Mouse (Mus musculus): ENCODE measurements at regions not wholly inside any gene's neighbourhood (a gene's known extent, or its start where the extent isn't known, plus 50 kb on each side); places are given as distances from the start of the nearest gene placed in this dataset.

DNA sequence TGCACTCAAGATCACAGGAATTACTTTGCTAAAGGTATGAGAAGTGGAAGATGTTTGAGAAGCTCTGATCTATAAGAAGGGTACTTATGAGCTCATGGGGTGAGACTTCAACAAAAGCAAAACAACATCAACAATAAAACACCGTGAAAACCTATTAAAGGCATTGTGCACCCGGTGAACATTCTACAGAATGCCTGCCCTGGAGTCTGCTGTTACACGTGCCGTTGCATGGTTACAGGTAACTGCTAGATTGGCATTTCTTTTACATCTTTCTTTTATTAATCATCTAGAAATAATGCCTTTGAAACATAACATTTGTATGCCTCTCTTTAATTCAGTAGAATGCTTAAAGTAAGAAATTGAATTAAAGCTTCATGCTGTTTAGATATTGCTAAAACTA is 661.0 kb downstream of the Pcdh18 start:
- ATAC-seq (replicated peaks; ENCODE audit: poor library complexity): no peak

DNA sequence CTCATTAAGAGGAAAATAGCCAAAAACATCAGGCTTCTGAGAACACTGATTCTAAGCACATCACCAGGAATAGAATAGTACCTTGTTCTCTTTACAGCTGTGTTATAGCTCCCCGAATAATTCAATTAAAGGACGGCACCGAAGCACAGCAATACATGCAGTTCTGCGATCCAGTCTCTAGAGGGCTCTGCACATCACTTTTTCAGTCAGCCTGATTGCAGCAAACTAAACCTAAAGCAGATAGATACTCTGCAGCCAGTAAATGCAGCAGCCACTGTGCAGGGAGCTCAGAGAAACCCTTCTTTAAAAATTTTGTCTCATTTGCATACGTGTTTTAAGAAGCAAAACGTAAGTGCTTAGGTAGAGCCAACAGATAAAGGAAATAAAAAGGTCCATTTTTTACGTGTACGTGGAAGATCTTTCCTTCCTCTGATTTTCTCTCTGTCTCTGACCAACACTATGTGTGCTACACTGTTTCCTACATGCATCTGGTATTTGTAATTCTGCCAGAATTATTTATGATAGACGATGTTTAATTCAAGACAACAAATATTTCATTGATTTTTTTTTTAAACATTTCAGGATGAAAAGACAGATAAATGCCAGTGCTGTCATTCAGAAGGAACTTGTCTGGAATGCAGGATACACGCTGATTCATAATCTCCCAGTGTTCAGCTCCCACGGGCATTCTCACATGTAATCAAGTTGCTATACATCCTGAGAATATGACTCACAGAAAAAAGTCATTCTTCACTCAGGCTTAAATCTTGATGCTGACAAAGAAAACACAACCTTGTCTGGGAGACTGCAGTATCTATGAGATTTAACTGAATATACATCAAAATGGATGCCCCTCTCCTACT is 663.1 kb downstream of the Pcdh18 start:
- peak; percentile 79 for ATAC-seq (replicated peaks; ENCODE audit: poor library complexity)

DNA sequence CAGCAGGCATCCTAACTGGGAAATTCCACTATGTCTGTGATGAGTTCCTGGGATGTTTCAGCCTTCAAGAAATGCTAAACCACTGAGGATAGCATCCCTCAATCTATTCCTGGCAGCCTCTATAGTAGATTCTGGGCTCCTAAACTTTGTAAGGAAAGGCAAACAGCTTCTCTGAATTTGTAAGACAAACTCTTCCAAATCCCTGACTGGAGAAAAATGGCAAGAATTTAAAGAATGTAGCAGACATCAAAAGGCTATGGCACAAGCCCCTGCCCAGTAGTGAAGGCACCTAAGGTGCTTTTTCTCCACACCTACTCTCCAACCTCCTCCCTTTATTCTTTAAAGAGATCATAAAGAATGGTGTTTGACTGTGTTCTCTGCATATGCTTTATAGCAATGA is 688.3 kb downstream of the Pcdh18 start:
- no peak for ATAC-seq (replicated peaks; ENCODE audit: poor library complexity)

DNA sequence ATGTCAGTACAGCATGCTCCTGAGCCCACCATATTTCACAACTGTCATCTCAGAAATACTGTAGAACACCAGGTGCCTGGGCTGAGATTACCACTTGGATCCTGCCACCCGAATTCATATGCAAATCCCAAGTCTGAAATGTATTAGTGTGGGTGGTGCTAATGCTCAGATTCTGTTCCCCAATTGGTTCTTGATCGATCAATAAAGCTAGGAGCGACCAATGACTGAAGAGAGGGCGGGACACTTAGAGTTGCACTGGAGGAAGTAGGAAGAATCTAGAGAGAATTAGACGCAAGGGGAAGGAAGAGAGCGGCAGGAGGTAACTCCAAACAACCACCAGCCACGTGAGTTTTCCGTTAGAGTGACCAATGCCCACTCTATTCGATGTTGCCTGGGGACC is 695.0 kb downstream of the Pcdh18 start:
- no peak for ATAC-seq (replicated peaks; ENCODE audit: poor library complexity)

DNA sequence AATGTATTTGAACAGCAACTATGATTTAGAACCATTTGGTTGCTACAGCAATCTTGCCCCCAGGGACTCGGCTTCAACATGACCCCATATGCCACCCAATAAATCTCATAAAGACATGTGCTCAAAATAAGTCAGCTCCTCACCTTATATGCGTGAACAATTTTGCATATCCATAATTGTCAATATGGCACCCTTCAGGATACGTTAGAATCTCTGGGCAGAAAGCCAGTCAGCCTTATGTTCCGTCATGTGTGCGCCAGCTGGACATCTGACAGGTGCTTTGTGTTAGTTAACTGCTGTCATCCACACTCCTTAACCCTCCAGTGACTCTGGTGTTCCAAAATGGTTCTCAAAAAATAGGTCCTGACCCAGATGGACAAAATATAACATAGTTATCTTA is 724.1 kb downstream of the Pcdh18 start:
- ATAC-seq (replicated peaks; ENCODE audit: poor library complexity): no peak

DNA sequence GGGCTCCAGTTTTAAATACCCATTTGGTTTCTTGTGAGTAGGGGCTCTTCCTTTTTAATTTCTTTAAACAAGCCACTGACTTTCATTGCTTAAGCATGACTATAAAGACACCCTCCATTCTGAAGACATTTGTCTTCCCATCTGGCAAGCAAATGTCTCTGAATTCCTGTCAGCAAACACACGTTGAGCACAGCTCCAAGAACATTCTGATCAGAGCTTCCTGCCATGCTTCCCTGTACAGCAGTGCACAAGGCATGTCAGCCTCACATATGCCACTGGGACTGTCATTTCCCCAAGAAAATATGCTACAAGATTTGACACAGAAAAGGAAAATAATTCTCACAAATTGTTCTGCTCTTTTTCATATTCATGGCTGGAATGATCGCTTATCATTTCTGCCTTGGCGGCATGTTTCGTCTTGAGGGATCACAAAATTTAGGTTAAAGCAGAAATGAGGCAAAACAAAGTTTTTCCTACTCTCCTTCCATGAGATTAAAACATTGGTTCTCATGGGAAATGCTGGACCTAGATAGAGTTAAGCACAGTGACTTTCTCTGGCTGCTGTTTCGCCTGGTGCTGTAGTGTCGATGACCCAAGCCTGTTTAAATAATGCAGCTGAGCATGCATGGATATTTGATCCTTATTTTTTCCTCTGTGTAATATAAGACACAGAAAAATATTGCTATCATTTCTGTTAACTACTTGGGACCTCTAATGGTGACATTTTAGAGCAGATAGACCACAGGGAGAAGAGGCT is 747.7 kb downstream of the Pcdh18 start:
- no peak for ATAC-seq (replicated peaks; ENCODE audit: poor library complexity)
